Mouse (Mus musculus): Measurements from ENCODE around the gene Mydgf. TPM values are rescaled to one million over a fixed set of nuclear protein-coding genes. Genes with fewer than 3 reads are reported as not detected.

Gene Mydgf
- polyA plus RNA-seq, 1 experiment, result 73.9 TPM

- TF ChIP-seq POLR2A (IDR thresholded peaks at IDR 0.05; ENCODE audit: insufficient read length, low read depth) (no peak), USF1 (IDR thresholded peaks at IDR 0.05; ENCODE audit: low read depth) (no peak), E2F4 (IDR thresholded peaks at IDR 0.05; ENCODE audit: insufficient read depth) (no peak), POLR2AphosphoS2 (IDR thresholded peaks at IDR 0.05; ENCODE audit: insufficient read length, low read depth) (no peak), MAX (IDR thresholded peaks at IDR 0.05; ENCODE audit: low read depth) (no peak), TCF12 (IDR thresholded peaks at IDR 0.05; ENCODE audit: insufficient read depth, poor library complexity, severe bottlenecking) (no peak), MYOD1 (IDR thresholded peaks at IDR 0.05; ENCODE audit: control insufficient read depth in 1 of 3, insufficient read length in 2 of 3, low read depth in 2 of 3) (no peak), MYOG (IDR thresholded peaks at IDR 0.05; ENCODE audit: control insufficient read depth in 1 of 3, insufficient read depth in 1 of 3, insufficient read length in 2 of 3, low read depth in 2 of 3) (no peak), TCF3 (IDR thresholded peaks at IDR 0.05; ENCODE audit: insufficient read length, low read depth) (no peak)
- no peak overlapping the region for H3K4me2 ChIP-seq (ENCODE audit: low read depth)
Observed at GRCm38 (mm10) chr17:56214229-56214628, 30.5 kb upstream of the Mydgf start.

GRCm38 (mm10) chr17:56212676-56213075 is 29.0 kb upstream of the Mydgf start:
- H3K79me2 ChIP-seq (ENCODE audit: control insufficient read depth, insufficient read depth), result peaks cover 9% of the 10 kb centered on the region
- no peak overlapping the region for H3K4me3 ChIP-seq
- no peaks in the 10 kb centered on the region for H3K27me3 ChIP-seq (ENCODE audit: control insufficient read depth, insufficient read depth, insufficient read length)
- H3K4me2 ChIP-seq (ENCODE audit: low read depth), result no peak overlapping the region
- TF ChIP-seq TCF3 (IDR thresholded peaks at IDR 0.05; ENCODE audit: insufficient read length, low read depth) (no peak), MYOG (IDR thresholded peaks at IDR 0.05; ENCODE audit: control insufficient read depth in 1 of 3, insufficient read depth in 1 of 3, insufficient read length in 2 of 3, low read depth in 2 of 3) (no peak), MYOD1 (IDR thresholded peaks at IDR 0.05; ENCODE audit: control insufficient read depth in 1 of 3, insufficient read length in 2 of 3, low read depth in 2 of 3) (no peak), E2F4 (IDR thresholded peaks at IDR 0.05; ENCODE audit: insufficient read depth) (no peak), TCF12 (IDR thresholded peaks at IDR 0.05; ENCODE audit: insufficient read depth, poor library complexity, severe bottlenecking) (no peak), POLR2AphosphoS2 (IDR thresholded peaks at IDR 0.05; ENCODE audit: insufficient read length, low read depth) (no peak), SRF (IDR thresholded peaks at IDR 0.05; ENCODE audit: control insufficient read depth, insufficient read length, low read depth) (no peak), POLR2A (IDR thresholded peaks at IDR 0.05; ENCODE audit: insufficient read length, low read depth) (no peak), MAX (IDR thresholded peaks at IDR 0.05; ENCODE audit: low read depth) (no peak), USF1 (IDR thresholded peaks at IDR 0.05; ENCODE audit: low read depth) (no peak), REST (IDR thresholded peaks at IDR 0.05; ENCODE audit: insufficient read depth, insufficient read length) (no peak), CEBPB (IDR thresholded peaks at IDR 0.05; ENCODE audit: insufficient read depth, poor library complexity, severe bottlenecking) (no peak)
- H3ac ChIP-seq (ENCODE audit: control insufficient read depth, insufficient read length), result no peak overlapping the region
- peaks cover 5% of the 10 kb centered on the region for H3K36me3 ChIP-seq (ENCODE audit: control insufficient read depth, insufficient read depth)

More at GRCm38 (mm10) chr17:56214229-56214628, 30.5 kb upstream of the Mydgf start:
- H3K79me2 ChIP-seq (ENCODE audit: control insufficient read depth, insufficient read depth), result peaks cover 15% of the 10 kb centered on the region
- no peak overlapping the region for H3ac ChIP-seq (ENCODE audit: control insufficient read depth, insufficient read length)
- no peaks in the 10 kb centered on the region for H3K27me3 ChIP-seq (ENCODE audit: control insufficient read depth, insufficient read depth, insufficient read length)
- H3K36me3 ChIP-seq (ENCODE audit: control insufficient read depth, insufficient read depth), result no peaks in the 10 kb centered on the region
- H3K4me3 ChIP-seq, result no peak overlapping the region

GRCm38 (mm10) chr17:56211090-56211489 is 27.4 kb upstream of the Mydgf start:
- H3K27me3 ChIP-seq (ENCODE audit: control insufficient read depth, insufficient read depth, insufficient read length), result no peaks in the 10 kb centered on the region
- H3K4me2 ChIP-seq (ENCODE audit: low read depth), result no peak overlapping the region
- no peak overlapping the region for H3ac ChIP-seq (ENCODE audit: control insufficient read depth, insufficient read length)
- no peak overlapping the region for H3K4me3 ChIP-seq
- no peaks in the 10 kb centered on the region for H3K79me2 ChIP-seq (ENCODE audit: control insufficient read depth, insufficient read depth)
- peaks cover 5% of the 10 kb centered on the region for H3K36me3 ChIP-seq (ENCODE audit: control insufficient read depth, insufficient read depth)
- TF ChIP-seq POLR2AphosphoS2 (IDR thresholded peaks at IDR 0.05; ENCODE audit: insufficient read length, low read depth), result no peak
- TF ChIP-seq REST (IDR thresholded peaks at IDR 0.05; ENCODE audit: insufficient read depth, insufficient read length), result no peak

- Histone ChIP-seq H3K27me3 (ENCODE audit: control insufficient read depth, insufficient read depth, insufficient read length) (no peaks in the 10 kb centered on the region), H3K79me2 (ENCODE audit: control insufficient read depth, insufficient read depth) (no peaks in the 10 kb centered on the region), H3K36me3 (ENCODE audit: control insufficient read depth, insufficient read depth) (peaks cover 5% of the 10 kb centered on the region), H3ac (ENCODE audit: control insufficient read depth, insufficient read length) (no peak overlapping the region), H3K4me3 (no peak overlapping the region), H3K4me2 (ENCODE audit: low read depth) (no peak overlapping the region)
- TF ChIP-seq MYOD1 (IDR thresholded peaks at IDR 0.05; ENCODE audit: control insufficient read depth in 1 of 3, insufficient read length in 2 of 3, low read depth in 2 of 3) (no peak), E2F4 (IDR thresholded peaks at IDR 0.05; ENCODE audit: insufficient read depth) (no peak), POLR2A (IDR thresholded peaks at IDR 0.05; ENCODE audit: insufficient read length, low read depth) (no peak), SRF (IDR thresholded peaks at IDR 0.05; ENCODE audit: control insufficient read depth, insufficient read length, low read depth) (no peak), USF1 (IDR thresholded peaks at IDR 0.05; ENCODE audit: low read depth) (no peak), CEBPB (IDR thresholded peaks at IDR 0.05; ENCODE audit: insufficient read depth, poor library complexity, severe bottlenecking) (no peak)
Observed at GRCm38 (mm10) chr17:56208821-56209220, 25.1 kb upstream of the Mydgf start.

- H3K4me3 ChIP-seq, result no peak overlapping the region
- H3K79me2 ChIP-seq (ENCODE audit: control insufficient read depth, insufficient read depth), result no peaks in the 10 kb centered on the region
- no peak overlapping the region for H3ac ChIP-seq (ENCODE audit: control insufficient read depth, insufficient read length)
- H3K36me3 ChIP-seq (ENCODE audit: control insufficient read depth, insufficient read depth), result peaks cover 5% of the 10 kb centered on the region
- no peak overlapping the region for H3K4me2 ChIP-seq (ENCODE audit: low read depth)
- TF ChIP-seq POLR2AphosphoS2 (IDR thresholded peaks at IDR 0.05; ENCODE audit: insufficient read length, low read depth), result no peak
- no peaks in the 10 kb centered on the region for H3K27me3 ChIP-seq (ENCODE audit: control insufficient read depth, insufficient read depth, insufficient read length)
Observed at GRCm38 (mm10) chr17:56207963-56208530, 24.3 kb upstream of the Mydgf start.
